Mouse (Mus musculus) heart, postnatal 0 days (tissue): Measurements from ENCODE around the gene Bglap3.
"Not testable (repeated sequence)": the region's sequence is repeated elsewhere in the genome, so short reads cannot be mapped to it uniquely, and the experiment has no call there.

Source experiments
- CTCF ChIP-seq: IDR thresholded peaks from 2 replicates; pipeline ENCODE4 v1.5.1; 2016; ENCODE audit warnings: antibody characterized with exemption, control low read depth, low read depth
- EP300 ChIP-seq: IDR thresholded peaks from 2 replicates; pipeline ENCODE4 v1.6.1; 2016; ENCODE audit warnings: antibody characterized with exemption, low read depth

GRCm38 (mm10) chr3:88378599-88378998 lies 6.1 kb upstream of the Bglap3 start, which contains the start of gene Bglap2:
- TF ChIP-seq CTCF, EP300: not testable (repeated sequence)
